Mouse (Mus musculus) lung, embryonic 14.5 days (tissue): Measurements from ENCODE around the gene Hcn4. TPM values are rescaled to one million over a fixed set of nuclear protein-coding genes. Genes with fewer than 3 reads are reported as not detected.

ENCODE experiments used
- ATAC-seq: fragments of 200-750 bp; cut with Nextera tagmentation; 2 replicates; pipeline ENCODE4 v1.8.0; 2017; ENCODE audit warnings: mild to moderate bottlenecking, moderate TSS enrichment, moderate library complexity; ENCODE audit not compliant: insufficient read depth
- DNase-seq: peaks from one replicate; pipeline ENCODE4 v3.0.0-alpha.2; 2015
- H3K27ac ChIP-seq: fragments of 300-500 bp; sonication (generic); 2 replicates; pipeline ENCODE4 v1.5.1; 2014; ENCODE audit warnings: low read depth, mild to moderate bottlenecking, moderate library complexity
- H3K27me3 ChIP-seq: fragments of 300-500 bp; sonication (generic); 2 replicates; pipeline ENCODE4 v1.6.1; 2014; ENCODE audit warnings: low read length, control low read depth; ENCODE audit not compliant: insufficient read depth
- H3K36me3 ChIP-seq: fragments of 300-500 bp; sonication (generic); 2 replicates; pipeline ENCODE4 v1.6.1; 2014; ENCODE audit warnings: control low read depth; ENCODE audit not compliant: insufficient read depth
- H3K4me1 ChIP-seq: fragments of 300-500 bp; sonication (generic); 2 replicates; pipeline ENCODE4 v1.6.1; 2014; ENCODE audit warnings: antibody characterized with exemption, control low read depth; ENCODE audit not compliant: insufficient read depth
- H3K4me2 ChIP-seq: fragments of 300-500 bp; sonication (generic); 2 replicates; pipeline ENCODE4 v1.6.1; 2014; ENCODE audit warnings: mild to moderate bottlenecking
- H3K4me3 ChIP-seq: fragments of 300-500 bp; sonication (generic); 2 replicates; pipeline ENCODE4 v1.5.1; 2014; ENCODE audit warnings: low read depth, low read length
- H3K9ac ChIP-seq: fragments of 300-500 bp; sonication (generic); 2 replicates; pipeline ENCODE4 v1.6.1; 2014
- H3K9me3 ChIP-seq: fragments of 300-500 bp; sonication (generic); 2 replicates; pipeline ENCODE4 v1.6.1; 2016; ENCODE audit warnings: low read depth, low read length, control low read depth
- CTCF ChIP-seq: IDR thresholded peaks from 2 replicates; pipeline ENCODE4 v1.5.1; 2016; ENCODE audit warnings: antibody characterized with exemption, low read depth
- WGBS: fragments of 180-500 bp; shearing (Covaris S2); extraction: QIAGEN DNeasy Blood & Tissue Kit; methylation state at CpG from one replicate; pipeline ENCODE4 v1.1.7; 2014; 5-methylcytosine and 5-hydroxymethylcytosine counted together
- polyA plus RNA-seq: library from polyadenylated mRNA; unstranded; fragments of >200 nt; fragmentation: Nextera tagmentation; extraction: Ambion mirVana; gene quantifications from 2 replicates; pipeline ENCODE4 v1.2.1, GENCODE M21; 2014

The Hcn4 gene
- polyA plus RNA-seq, 1 experiment from 2014 or later, result 0.30 TPM

DNA sequence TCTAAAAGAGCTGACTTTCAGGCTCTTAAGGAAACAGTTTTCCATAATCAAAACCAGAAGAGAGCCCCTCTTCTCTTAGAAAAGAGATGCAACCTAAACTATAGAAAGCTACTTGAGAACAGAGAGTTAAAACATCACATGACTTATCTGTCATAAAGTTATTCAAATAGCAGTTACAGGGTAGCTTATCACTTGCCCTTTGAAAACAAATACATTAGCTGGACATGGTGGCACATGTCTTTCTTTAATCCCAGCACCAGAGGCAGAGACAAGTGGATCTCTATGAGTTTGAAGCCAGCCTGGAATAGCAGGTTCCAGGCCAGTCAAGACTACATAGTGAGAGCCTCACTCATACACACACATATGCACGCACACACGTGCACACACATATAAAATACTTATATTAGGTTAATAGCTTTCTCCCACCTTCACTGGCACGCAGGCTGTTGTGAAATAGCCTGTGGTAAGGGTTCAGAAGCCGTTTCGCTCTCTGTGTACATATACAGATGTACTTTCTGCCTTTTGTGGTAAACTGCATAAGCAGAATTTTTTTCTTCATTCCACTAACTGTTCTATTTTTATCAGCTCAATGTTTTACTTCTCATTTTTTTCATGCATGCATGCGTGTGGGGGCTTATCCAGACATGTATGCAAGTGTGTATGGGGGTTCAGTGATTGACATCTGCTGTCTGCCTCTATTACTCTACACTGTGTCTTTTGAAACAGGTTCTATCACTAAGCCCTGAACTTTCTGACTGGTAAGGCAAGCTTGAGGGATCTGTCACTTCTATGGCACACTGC, 68.8 kb downstream of the Hcn4 start:
- H3K27ac ChIP-seq, result no peak overlapping the region
- ATAC-seq, result no peak
- H3K4me2 ChIP-seq, result no peak overlapping the region
- H3K9ac ChIP-seq, result no peak overlapping the region
- H3K9me3 ChIP-seq, result no peaks in the 10 kb centered on the region
- DNase-seq, result no peak
- no peak overlapping the region for H3K4me3 ChIP-seq
- H3K36me3 ChIP-seq, result peaks cover 53% of the 10 kb centered on the region
- TF ChIP-seq CTCF, result no peak
- 88% methylated on average over 6 of the region's 6 CpGs for WGBS
- H3K4me1 ChIP-seq, result no peaks in the 10 kb centered on the region
- no peaks in the 10 kb centered on the region for H3K27me3 ChIP-seq

DNA sequence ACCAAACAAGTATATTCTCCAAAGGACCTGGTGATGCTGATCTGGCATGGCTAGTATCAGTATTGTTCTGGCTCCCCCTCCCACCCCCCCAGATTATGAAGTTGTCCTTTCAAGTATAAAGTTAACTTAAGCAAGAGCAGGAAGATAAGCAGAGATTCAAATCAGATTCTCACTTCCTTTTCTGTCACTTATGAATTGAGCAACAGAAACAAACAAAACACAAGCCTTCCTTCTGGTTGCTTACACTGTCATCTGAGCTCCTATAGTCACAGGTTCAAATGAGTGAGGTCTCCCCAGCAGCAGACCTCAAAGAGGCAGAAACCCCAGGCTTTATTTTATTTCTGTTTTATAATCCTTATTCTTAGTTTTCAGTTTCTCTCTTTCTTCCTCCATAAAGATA, 76.4 kb downstream of the Hcn4 start:
- H3K9ac ChIP-seq, result no peak overlapping the region
- H3K36me3 ChIP-seq, result peaks cover 36% of the 10 kb centered on the region
- no peaks in the 10 kb centered on the region for H3K9me3 ChIP-seq
- ATAC-seq (no peak), DNase-seq (no peak)
- no peak for TF ChIP-seq CTCF
- no peak overlapping the region for H3K4me2 ChIP-seq
- H3K27ac ChIP-seq, result no peak overlapping the region
- H3K4me3 ChIP-seq, result no peak overlapping the region
- no peaks in the 10 kb centered on the region for H3K27me3 ChIP-seq
- no peaks in the 10 kb centered on the region for H3K4me1 ChIP-seq

DNA sequence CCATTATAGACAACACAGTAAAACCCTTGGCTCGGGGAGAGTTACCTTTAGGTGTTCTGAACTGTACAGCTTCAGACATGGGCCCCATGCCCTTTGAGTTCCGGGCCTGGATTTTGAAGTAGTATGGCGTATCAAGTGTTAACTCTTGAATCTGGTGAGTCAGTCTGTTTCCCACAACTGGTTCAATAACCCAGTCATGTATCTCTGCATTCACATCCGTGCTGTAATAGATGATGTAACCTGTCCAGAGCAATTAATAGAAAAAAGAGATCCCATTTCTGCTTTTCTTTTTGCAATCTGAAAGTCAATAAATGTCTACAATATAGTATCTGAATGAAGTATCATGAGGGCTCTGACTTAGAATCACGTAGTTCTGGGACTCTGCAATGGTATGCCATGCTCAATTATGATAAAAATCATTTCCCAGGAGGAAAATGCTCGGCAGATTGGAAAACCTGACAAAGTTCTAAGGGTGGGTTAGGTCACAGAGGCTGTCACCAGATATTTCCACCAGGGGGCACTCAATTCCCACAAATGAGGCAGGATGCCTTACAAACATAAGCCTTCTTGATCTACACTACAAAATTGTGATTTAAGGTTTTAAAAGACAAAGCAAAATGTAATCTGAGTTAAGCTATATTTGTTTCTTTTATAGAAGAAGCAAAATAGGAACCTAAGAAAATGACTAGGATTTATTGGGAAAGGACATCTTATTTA, 79.8 kb downstream of the Hcn4 start:
- no peak for ATAC-seq
- TF ChIP-seq CTCF, result peak; percentile 74
- no peak overlapping the region for H3K9ac ChIP-seq
- no peaks in the 10 kb centered on the region for H3K9me3 ChIP-seq
- peaks cover 52% of the 10 kb centered on the region for H3K36me3 ChIP-seq
- H3K27ac ChIP-seq, result no peak overlapping the region
- no peak overlapping the region for H3K4me2 ChIP-seq
- no peaks in the 10 kb centered on the region for H3K27me3 ChIP-seq
- DNase-seq, result peak; percentile 84
- no peak overlapping the region for H3K4me3 ChIP-seq
- no peaks in the 10 kb centered on the region for H3K4me1 ChIP-seq
- 66% methylated on average over 6 of the region's 6 CpGs for WGBS

Other genes starting within 250 kb of the Hcn4 start
- gene Nptn, start 241.2 kb upstream of the Hcn4 start, polyA plus RNA-seq, result 124 and 140 TPM in 2 replicates
- 1.5 and 2.2 TPM in 2 replicates for gene Rec114, start 79.4 kb upstream of the Hcn4 start, polyA plus RNA-seq
- gene Neo1, start 213.0 kb downstream of the Hcn4 start, polyA plus RNA-seq, result 62.3 and 62.8 TPM in 2 replicates